Mouse (Mus musculus) liver, adult 2 months (tissue): Measurements from ENCODE around the gene Gm10322.

Experiments used
- CTCF ChIP-seq: fragments of 200-500 bp; IDR thresholded peaks from 2 replicates; pipeline ENCODE4 v1.5.1; 2011; ENCODE audit warnings: low read depth, low read length, control low read depth
- POLR2A ChIP-seq: fragments of 200-500 bp; IDR thresholded peaks from 2 replicates; pipeline ENCODE4 v1.6.1; 2011; ENCODE audit warnings: low read length, control low read depth; ENCODE audit not compliant: insufficient read depth; ENCODE audit errors: extremely low read depth

DNA sequence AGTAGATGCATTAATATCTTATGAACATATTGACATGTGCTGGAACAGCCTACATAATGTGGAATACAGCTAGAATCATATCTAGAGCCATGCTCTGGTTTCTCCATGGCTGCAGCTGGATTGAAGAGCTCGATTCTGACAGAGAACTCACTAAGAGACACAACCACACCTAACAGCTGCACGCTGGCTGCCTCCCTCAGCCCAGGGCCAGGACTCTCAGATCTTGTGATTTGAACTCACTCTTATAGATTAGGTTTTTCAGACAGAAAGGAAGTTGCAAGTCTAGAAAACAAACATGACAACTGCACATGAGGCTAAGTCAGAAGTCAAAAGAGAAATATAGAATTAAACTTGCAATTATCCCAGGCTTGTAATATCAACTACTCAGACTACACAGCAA, 45.1 kb upstream of the Gm10322 start:
- TF ChIP-seq CTCF (no peak), POLR2A (no peak)
